Mouse (Mus musculus) liver, embryonic 11.5 days (tissue): Measurements from ENCODE around the gene Abca13. TPM values are rescaled to one million over a fixed set of nuclear protein-coding genes. Genes with fewer than 3 reads are reported as not detected.

Experiments used
- ATAC-seq: fragments of 200-750 bp; cut with Nextera tagmentation; replicated peaks from 2 replicates; pipeline ENCODE4 v1.8.0; 2017; ENCODE audit warnings: moderate number of reproducible peaks, mild to moderate bottlenecking, moderate TSS enrichment, moderate library complexity; ENCODE audit not compliant: low FRiP score
- DNase-seq: peaks from one replicate; pipeline ENCODE4 v3.0.0-alpha.2; 2017; ENCODE audit warnings: low spot score
- H3K27ac ChIP-seq: fragments of 300-500 bp; sonication (generic); 2 replicates; pipeline ENCODE4 v1.5.1; 2014; ENCODE audit warnings: mild to moderate bottlenecking, low read depth, low read length, control low read depth
- H3K27me3 ChIP-seq: fragments of 300-500 bp; sonication (generic); replicated peaks from 2 replicates; pipeline ENCODE4 v1.6.1; 2014; ENCODE audit warnings: low read length, mixed read lengths; ENCODE audit not compliant: control insufficient read depth, insufficient read depth
- H3K36me3 ChIP-seq: fragments of 300-500 bp; sonication (generic); 2 replicates; pipeline ENCODE4 v1.6.1; 2014; ENCODE audit warnings: mild to moderate bottlenecking, low read length, moderate library complexity, mixed read lengths; ENCODE audit not compliant: control insufficient read depth, insufficient read depth
- H3K4me1 ChIP-seq: fragments of 300-500 bp; sonication (generic); replicated peaks from 2 replicates; pipeline ENCODE4 v1.6.1; 2014; ENCODE audit warnings: low read length, mixed read lengths; ENCODE audit not compliant: control insufficient read depth, insufficient read depth
- H3K4me2 ChIP-seq: fragments of 300-500 bp; sonication (generic); 2 replicates; pipeline ENCODE4 v1.6.1; 2014; ENCODE audit warnings: mild to moderate bottlenecking, control low read depth, moderate library complexity
- H3K4me3 ChIP-seq: fragments of 300-500 bp; sonication (generic); 2 replicates; pipeline ENCODE4 v1.5.1; 2014; ENCODE audit warnings: low read depth, low read length, control low read depth
- H3K9ac ChIP-seq: fragments of 300-500 bp; sonication (generic); 2 replicates; pipeline ENCODE4 v1.6.1; 2014; ENCODE audit warnings: low read depth, low read length, control low read depth
- H3K9me3 ChIP-seq: fragments of 300-500 bp; sonication (generic); 2 replicates; pipeline ENCODE4 v1.6.1; 2016; ENCODE audit warnings: low read length, inconsistent platforms, mixed read lengths; ENCODE audit not compliant: control insufficient read depth
- whole genome bisulfite sequencing: fragments of 180-500 bp; shearing (Covaris S2); extraction: QIAGEN DNeasy Blood & Tissue Kit; methylation state at CpG from one replicate; pipeline ENCODE4 v1.1.7; 2014; 5-methylcytosine and 5-hydroxymethylcytosine counted together
- polyA plus RNA-seq: library from polyadenylated mRNA; unstranded; fragments of >200 nt; fragmentation: Nextera tagmentation; extraction: Ambion mirVana; gene quantifications from 2 replicates; pipeline ENCODE4 v1.2.1, GENCODE M21; 2014

The Abca13 gene
- polyA plus RNA-seq, 1 experiment from 2014 or later = 0.04 TPM

- Histone ChIP-seq H3K9ac (no peak overlapping the region), H3K4me3 (no peak overlapping the region), H3K27ac (no peak overlapping the region), H3K36me3 (no peaks in the 10 kb centered on the region), H3K4me1 (no peaks in the 10 kb centered on the region), H3K4me2 (no peak overlapping the region), H3K9me3 (no peaks in the 10 kb centered on the region), H3K27me3 (no peaks in the 10 kb centered on the region)
- no peak for DNase-seq
- 82% methylated on average over 4 of the region's 4 CpGs for WGBS
- ATAC-seq = no peak
These were observed 383.2 kb downstream of the Abca13 start for GRCm38 (mm10) chr11:9574894-9575293.

DNA sequence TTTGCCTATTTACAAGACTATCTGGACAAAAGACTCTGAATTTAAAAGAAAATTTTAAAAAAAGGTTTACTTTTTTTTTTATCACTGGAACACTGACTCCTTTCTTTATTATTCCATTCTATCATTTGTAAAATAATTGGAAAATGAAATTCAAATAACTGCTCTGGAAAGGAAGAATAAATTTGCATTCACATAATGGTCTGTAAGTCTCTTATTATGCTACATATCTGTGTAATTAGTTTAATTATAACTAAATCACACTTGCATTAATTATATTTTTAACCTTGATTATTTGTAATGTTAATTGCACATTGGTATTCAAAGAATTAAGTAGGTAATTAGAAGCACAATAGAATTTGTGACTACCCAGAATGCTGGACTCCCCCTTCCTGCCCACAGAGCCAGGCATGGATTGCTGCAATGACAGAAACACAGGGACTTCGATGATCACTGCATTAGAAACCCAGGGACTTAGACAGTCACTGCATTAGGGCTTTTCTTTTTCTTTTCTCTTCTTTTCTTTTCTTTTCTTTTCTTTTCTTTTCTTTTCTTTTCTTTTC, 400.1 kb downstream of the Abca13 start:
- H3K27me3 ChIP-seq = no peaks in the 10 kb centered on the region
- H3K4me1 ChIP-seq = no peaks in the 10 kb centered on the region
- ATAC-seq = no peak
- no peaks in the 10 kb centered on the region for H3K36me3 ChIP-seq
- WGBS = 89% methylated on average over 1 of the region's 1 CpGs
- H3K9ac ChIP-seq = no peak overlapping the region
- DNase-seq = no peak
- H3K4me3 ChIP-seq = no peak overlapping the region
- no peaks in the 10 kb centered on the region for H3K9me3 ChIP-seq
- H3K4me2 ChIP-seq = no peak overlapping the region
- H3K27ac ChIP-seq = no peak overlapping the region

- Histone ChIP-seq H3K9me3 (no peaks in the 10 kb centered on the region), H3K27ac (no peak overlapping the region), H3K4me3 (no peak overlapping the region), H3K36me3 (no peaks in the 10 kb centered on the region), H3K4me2 (no peak overlapping the region), H3K9ac (no peak overlapping the region), H3K4me1 (no peaks in the 10 kb centered on the region), H3K27me3 (no peaks in the 10 kb centered on the region)
- ATAC-seq (no peak), DNase-seq (no peak)
- WGBS = 67% methylated on average over 2 of the region's 2 CpGs
These were observed 405.6 kb downstream of the Abca13 start for GRCm38 (mm10) chr11:9597299-9597698.

- no peak for ATAC-seq
- WGBS = 82% methylated on average over 3 of the region's 3 CpGs
- H3K9me3 ChIP-seq = no peaks in the 10 kb centered on the region
These were observed 409.4 kb downstream of the Abca13 start for GRCm38 (mm10) chr11:9601096-9601495.

DNA sequence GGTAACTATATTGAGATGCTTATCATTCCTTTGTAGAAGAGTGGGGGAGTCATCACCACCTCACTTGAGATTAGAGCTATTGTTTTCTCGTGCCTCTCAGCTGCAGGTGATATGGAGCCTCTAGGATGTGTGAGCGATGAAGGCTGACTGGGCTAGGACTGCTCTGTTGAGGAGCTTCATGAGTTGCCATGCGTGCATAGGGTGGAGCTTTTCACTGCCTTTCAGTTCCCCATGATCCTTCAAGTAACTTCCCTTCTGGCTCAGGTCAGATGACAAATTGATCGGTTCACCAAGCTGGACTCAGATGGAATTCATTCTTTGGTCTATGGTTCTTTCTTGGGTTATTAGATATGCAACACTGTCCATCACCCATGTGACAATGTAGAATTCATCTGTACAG, 410.4 kb downstream of the Abca13 start:
- DNase-seq = no peak

More at GRCm38 (mm10) chr11:9601096-9601495, 409.4 kb downstream of the Abca13 start:
- no peaks in the 10 kb centered on the region for H3K36me3 ChIP-seq
- H3K4me1 ChIP-seq = no peaks in the 10 kb centered on the region
- no peak overlapping the region for H3K27ac ChIP-seq
- H3K9ac ChIP-seq = no peak overlapping the region
- no peak for DNase-seq
- H3K4me2 ChIP-seq = no peak overlapping the region
- no peak overlapping the region for H3K4me3 ChIP-seq
- H3K27me3 ChIP-seq = no peaks in the 10 kb centered on the region

DNA sequence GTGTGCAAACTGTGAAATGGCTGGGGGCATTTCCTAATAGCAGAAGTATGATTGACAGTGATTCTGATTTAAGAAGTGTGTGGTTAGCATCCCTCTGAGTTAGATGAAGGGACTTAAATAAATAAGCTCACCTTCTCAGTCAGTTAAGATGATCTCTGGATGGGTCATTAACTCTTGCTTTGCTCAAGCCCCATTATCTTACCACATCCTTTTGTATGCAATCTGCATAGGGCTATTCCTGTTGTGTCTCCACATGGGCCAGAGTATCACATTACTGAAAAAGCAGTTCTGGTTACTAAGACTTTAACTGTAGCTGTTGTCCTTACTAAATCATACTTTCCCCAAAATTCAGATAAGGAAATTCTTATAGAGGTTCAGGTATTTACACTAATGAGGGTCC, 416.5 kb downstream of the Abca13 start:
- H3K4me1 ChIP-seq = no peaks in the 10 kb centered on the region
- H3K4me2 ChIP-seq = no peak overlapping the region
- DNase-seq = no peak

More for the DNA sequence above, 410.4 kb downstream of the Abca13 start:
- no peaks in the 10 kb centered on the region for H3K36me3 ChIP-seq
- H3K4me3 ChIP-seq = no peak overlapping the region
- H3K4me2 ChIP-seq = no peak overlapping the region
- no peaks in the 10 kb centered on the region for H3K27me3 ChIP-seq
- no peaks in the 10 kb centered on the region for H3K4me1 ChIP-seq
- H3K9me3 ChIP-seq = no peaks in the 10 kb centered on the region
- WGBS = 72% methylated on average over 4 of the region's 4 CpGs
- no peak for ATAC-seq
- no peak overlapping the region for H3K27ac ChIP-seq
- H3K9ac ChIP-seq = no peak overlapping the region

DNA sequence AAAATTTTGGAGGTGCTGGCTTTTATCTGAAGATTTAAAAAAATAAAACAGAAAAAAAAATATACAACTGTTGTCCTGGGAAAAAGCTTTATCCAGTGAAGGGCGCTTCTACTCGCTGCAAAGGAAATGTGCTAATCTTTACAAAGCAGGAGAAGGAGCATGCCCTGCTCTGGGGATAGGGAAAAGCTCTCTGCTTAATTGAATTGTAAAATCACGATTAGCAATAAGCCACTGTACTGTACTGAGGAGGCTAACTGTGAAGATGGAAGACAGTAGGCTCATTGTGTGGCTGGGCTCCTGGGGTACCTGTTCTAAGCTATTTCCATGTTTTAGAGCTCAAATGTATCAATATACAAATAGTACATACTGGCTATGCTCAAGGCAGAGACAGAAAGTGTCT, 417.3 kb downstream of the Abca13 start:
- no peak overlapping the region for H3K4me2 ChIP-seq
- 62% methylated on average over 3 of the region's 3 CpGs for WGBS
- H3K36me3 ChIP-seq = no peaks in the 10 kb centered on the region
- DNase-seq = no peak
- ATAC-seq = no peak
- no peak overlapping the region for H3K27ac ChIP-seq
- no peak overlapping the region for H3K4me3 ChIP-seq
- H3K4me1 ChIP-seq = no peaks in the 10 kb centered on the region
- no peak overlapping the region for H3K9ac ChIP-seq
- H3K27me3 ChIP-seq = no peaks in the 10 kb centered on the region
- H3K9me3 ChIP-seq = no peaks in the 10 kb centered on the region

More for the DNA sequence above, 416.5 kb downstream of the Abca13 start:
- H3K4me3 ChIP-seq = no peak overlapping the region
- no peaks in the 10 kb centered on the region for H3K27me3 ChIP-seq
- H3K9me3 ChIP-seq = no peaks in the 10 kb centered on the region
- no peak overlapping the region for H3K27ac ChIP-seq
- no peak overlapping the region for H3K9ac ChIP-seq
- no peak for ATAC-seq
- no peaks in the 10 kb centered on the region for H3K36me3 ChIP-seq

DNA sequence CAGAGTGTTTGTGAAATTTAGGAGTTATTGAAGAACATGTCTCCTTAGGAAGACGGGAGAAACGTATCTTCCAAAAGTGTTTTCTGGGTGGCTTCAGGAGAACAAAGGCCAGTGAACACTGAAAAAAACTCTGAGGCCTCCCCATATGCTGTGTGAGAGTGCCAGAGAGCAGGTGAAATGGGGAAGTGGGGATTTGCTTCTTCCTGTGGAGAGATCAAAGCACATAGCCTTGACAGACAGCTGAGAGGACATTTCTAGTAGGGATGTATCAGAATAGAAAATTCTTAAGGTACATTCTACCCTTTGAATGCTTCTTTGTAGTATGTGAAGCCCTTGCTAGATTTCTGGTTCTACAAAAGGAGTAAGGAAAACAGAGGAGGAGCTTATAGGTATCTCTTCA, 424.4 kb downstream of the Abca13 start:
- no peaks in the 10 kb centered on the region for H3K36me3 ChIP-seq
- no peaks in the 10 kb centered on the region for H3K27me3 ChIP-seq
- WGBS = 70% methylated on average over 2 of the region's 2 CpGs
- H3K4me2 ChIP-seq = no peak overlapping the region
- no peak overlapping the region for H3K4me3 ChIP-seq
- no peak overlapping the region for H3K9ac ChIP-seq
- no peak overlapping the region for H3K27ac ChIP-seq
- DNase-seq (no peak), ATAC-seq (no peak)
- H3K9me3 ChIP-seq = no peaks in the 10 kb centered on the region
- no peaks in the 10 kb centered on the region for H3K4me1 ChIP-seq

GRCm38 (mm10) chr11:9616665-9617064, 424.9 kb downstream of the Abca13 start:
- Histone ChIP-seq H3K27me3 (no peaks in the 10 kb centered on the region), H3K9me3 (no peaks in the 10 kb centered on the region), H3K36me3 (no peaks in the 10 kb centered on the region), H3K9ac (no peak overlapping the region), H3K4me1 (no peaks in the 10 kb centered on the region), H3K4me3 (no peak overlapping the region), H3K4me2 (no peak overlapping the region), H3K27ac (no peak overlapping the region)
- ATAC-seq (no peak), DNase-seq (no peak)
- WGBS = 86% methylated on average over 1 of the region's 1 CpGs
